Mouse (Mus musculus): ENCODE measurements at regions not wholly inside any gene's neighbourhood (a gene's known extent, or its start where the extent isn't known, plus 50 kb on each side); places are given as distances from the start of the nearest gene placed in this dataset.

DNA sequence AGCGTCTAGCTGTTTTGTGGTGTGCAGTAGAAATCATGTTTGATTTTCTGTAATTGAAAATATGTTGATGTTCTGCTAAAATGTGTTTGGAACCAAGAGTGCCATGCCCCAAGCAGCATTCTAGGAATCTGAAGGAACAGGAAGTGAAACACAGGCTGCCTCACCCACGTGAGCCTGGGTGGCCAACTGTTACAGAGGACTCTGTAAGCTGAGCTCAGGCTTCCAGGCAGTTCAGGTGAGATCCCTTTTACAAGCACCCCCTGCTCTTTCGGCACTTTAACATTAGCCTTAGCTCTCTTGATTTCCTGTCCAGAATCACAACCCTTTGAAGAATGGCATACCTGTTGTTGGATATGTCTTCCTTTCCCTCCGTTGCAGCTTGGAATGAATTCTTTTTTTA, 414.9 kb upstream of the Dph6 start:
- TF ChIP-seq CTCF (IDR thresholded peaks at IDR 0.05; ENCODE audit: borderline replicate concordance, insufficient read depth, low read depth, low read length), result no peak
- no peak for TF ChIP-seq POLR2A (IDR thresholded peaks at IDR 0.05; ENCODE audit: borderline replicate concordance, insufficient read depth, low read length)
- WGBS, result 82% methylated on average over 4 of the region's 4 CpGs
- no peak for DNase-seq
- Histone ChIP-seq H3K4me1 (ENCODE audit: control insufficient read depth, insufficient read depth, low read length) (no peaks in the 10 kb centered on the region), H3K4me3 (replicated peaks; ENCODE audit: insufficient read depth, low read depth, low read length) (no peak overlapping the region), H3K27me3 (ENCODE audit: control insufficient read depth, insufficient read depth, low read length) (no peaks in the 10 kb centered on the region), H3K27ac (ENCODE audit: insufficient read depth, low read length) (no peak overlapping the region)

- Histone ChIP-seq H3K27ac (ENCODE audit: insufficient read depth, low read length) (no peak overlapping the region), H3K4me3 (replicated peaks; ENCODE audit: insufficient read depth, low read depth, low read length) (no peak overlapping the region), H3K27me3 (ENCODE audit: control insufficient read depth, insufficient read depth, low read length) (no peaks in the 10 kb centered on the region), H3K4me1 (ENCODE audit: control insufficient read depth, insufficient read depth, low read length) (no peaks in the 10 kb centered on the region)
- no peak for TF ChIP-seq POLR2A (IDR thresholded peaks at IDR 0.05; ENCODE audit: borderline replicate concordance, insufficient read depth, low read length)
- TF ChIP-seq CTCF (IDR thresholded peaks at IDR 0.05; ENCODE audit: borderline replicate concordance, insufficient read depth, low read depth, low read length), result no peak
- no peak for DNase-seq
- WGBS, result 67% methylated on average over 6 of the region's 6 CpGs
These were observed 415.4 kb upstream of the Dph6 start for GRCm38 (mm10) chr2:115070123-115070522.

- H3K4me3 ChIP-seq (replicated peaks; ENCODE audit: insufficient read depth, low read depth, low read length), result no peak overlapping the region
- H3K4me1 ChIP-seq (ENCODE audit: control insufficient read depth, insufficient read depth, low read length), result no peaks in the 10 kb centered on the region
- no peak for DNase-seq
- H3K27ac ChIP-seq (ENCODE audit: insufficient read depth, low read length), result no peak overlapping the region
- TF ChIP-seq POLR2A (IDR thresholded peaks at IDR 0.05; ENCODE audit: borderline replicate concordance, insufficient read depth, low read length) (no peak), CTCF (IDR thresholded peaks at IDR 0.05; ENCODE audit: borderline replicate concordance, insufficient read depth, low read depth, low read length) (no peak)
- no peaks in the 10 kb centered on the region for H3K27me3 ChIP-seq (ENCODE audit: control insufficient read depth, insufficient read depth, low read length)
- WGBS, result 71% methylated on average over 3 of the region's 3 CpGs
These were observed 415.9 kb upstream of the Dph6 start for GRCm38 (mm10) chr2:115070666-115071065.

DNA sequence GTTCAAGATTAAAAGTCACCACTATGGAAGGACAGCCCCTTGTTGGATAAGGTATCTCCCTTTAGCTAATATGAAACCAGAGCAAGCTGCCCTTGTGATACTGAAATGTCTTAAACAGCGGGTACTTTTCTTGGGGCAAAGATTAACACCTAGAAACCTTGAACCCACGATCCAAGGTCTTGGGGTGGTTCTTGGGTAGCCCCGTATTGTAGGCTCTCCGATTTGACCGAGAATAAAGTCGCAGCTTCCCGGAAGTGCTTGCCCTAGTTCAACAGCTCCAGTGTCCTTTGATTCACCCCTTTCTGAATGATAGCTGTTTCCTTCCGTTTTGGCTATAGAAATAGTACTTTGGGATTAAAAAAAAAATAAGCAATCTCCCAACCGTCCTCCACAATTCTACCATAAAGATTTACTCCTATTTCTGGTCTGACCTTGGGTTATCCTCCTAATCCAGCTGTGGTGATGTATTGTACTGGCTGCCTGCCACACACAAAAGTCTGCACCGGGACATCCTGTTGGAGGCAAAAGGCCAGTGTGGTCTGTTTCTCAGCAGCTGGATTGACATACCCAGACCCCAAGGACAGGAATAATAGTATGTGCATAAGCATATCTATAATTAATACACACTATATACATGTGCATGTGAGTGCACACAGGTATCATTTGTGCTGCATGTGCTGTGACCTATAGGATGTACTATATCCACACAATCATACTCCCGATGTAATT, 427.0 kb upstream of the Dph6 start:
- H3K27ac ChIP-seq (ENCODE audit: insufficient read depth, low read length), result no peak overlapping the region
- DNase-seq, result no peak
- TF ChIP-seq CTCF (IDR thresholded peaks at IDR 0.05; ENCODE audit: borderline replicate concordance, insufficient read depth, low read depth, low read length) (no peak), POLR2A (IDR thresholded peaks at IDR 0.05; ENCODE audit: borderline replicate concordance, insufficient read depth, low read length) (no peak)
- no peak overlapping the region for H3K4me3 ChIP-seq (replicated peaks; ENCODE audit: insufficient read depth, low read depth, low read length)
- no peaks in the 10 kb centered on the region for H3K27me3 ChIP-seq (ENCODE audit: control insufficient read depth, insufficient read depth, low read length)
- no peaks in the 10 kb centered on the region for H3K4me1 ChIP-seq (ENCODE audit: control insufficient read depth, insufficient read depth, low read length)
- WGBS, result 92% methylated on average over 11 of the region's 11 CpGs

DNA sequence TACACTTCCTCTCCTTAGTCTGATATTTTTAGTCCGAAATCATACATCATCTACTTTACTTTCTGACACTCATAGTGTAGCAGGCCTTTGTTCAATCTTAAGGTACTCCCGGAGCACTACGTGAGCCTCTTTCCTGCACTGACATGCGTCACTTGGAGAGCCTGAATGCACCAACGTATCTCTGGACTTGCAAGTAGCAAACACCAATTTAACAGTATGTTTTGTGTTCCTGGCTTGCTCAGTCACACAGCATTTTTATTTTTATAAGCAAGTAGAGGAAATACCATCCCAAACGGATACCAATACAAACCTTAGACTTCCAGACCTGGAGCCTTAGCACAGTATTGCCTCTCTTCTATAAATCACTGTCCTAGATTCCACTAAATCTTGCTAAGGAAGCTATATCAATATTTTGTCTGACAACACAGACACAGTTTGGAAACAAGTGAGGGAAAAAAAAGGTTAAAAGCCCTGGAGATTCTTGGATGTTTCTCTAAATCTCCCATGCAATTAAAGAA, 427.6 kb upstream of the Dph6 start:
- Histone ChIP-seq H3K27ac (ENCODE audit: insufficient read depth, low read length) (no peak overlapping the region), H3K4me1 (ENCODE audit: control insufficient read depth, insufficient read depth, low read length) (no peaks in the 10 kb centered on the region), H3K27me3 (ENCODE audit: control insufficient read depth, insufficient read depth, low read length) (no peaks in the 10 kb centered on the region), H3K4me3 (replicated peaks; ENCODE audit: insufficient read depth, low read depth, low read length) (no peak overlapping the region)
- WGBS, result 80% methylated on average over 6 of the region's 6 CpGs
- no peak for DNase-seq
- TF ChIP-seq CTCF (IDR thresholded peaks at IDR 0.05; ENCODE audit: borderline replicate concordance, insufficient read depth, low read depth, low read length) (no peak), POLR2A (IDR thresholded peaks at IDR 0.05; ENCODE audit: borderline replicate concordance, insufficient read depth, low read length) (no peak)

DNA sequence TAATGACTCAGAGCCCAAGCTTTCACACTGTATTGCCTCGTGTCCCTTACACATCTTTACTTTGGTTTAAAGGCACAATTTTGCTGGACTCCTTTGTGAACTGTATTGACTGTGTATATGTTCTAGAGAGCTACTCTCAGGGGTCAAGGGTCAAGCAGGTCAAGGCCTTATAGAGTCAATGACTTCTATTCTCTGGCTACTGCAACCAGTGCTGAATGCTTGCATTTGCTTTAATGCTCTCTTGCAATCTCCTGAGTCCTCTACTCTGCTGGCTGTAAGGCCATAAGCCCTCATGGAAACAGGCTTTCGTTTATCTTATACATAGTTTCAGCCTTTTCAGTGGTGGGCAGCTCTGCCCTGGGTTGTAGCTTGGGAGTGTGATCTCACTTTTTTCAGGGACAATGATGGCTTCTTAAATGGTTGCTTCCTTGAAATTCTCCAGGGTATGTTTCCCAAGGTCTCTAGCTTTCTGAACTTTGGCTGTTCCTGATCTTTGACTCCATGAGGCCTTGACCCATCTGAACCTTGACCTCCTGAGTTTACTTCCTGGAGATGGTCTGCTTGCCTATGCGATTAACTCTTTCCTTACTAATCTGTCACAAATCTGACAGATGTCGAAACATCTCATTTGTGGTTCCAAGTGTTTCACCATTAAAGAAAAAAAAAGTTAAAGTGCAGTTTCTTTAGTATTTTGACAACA, 433.8 kb upstream of the Dph6 start:
- WGBS, result 79% methylated on average over 4 of the region's 4 CpGs
- no peaks in the 10 kb centered on the region for H3K4me1 ChIP-seq (ENCODE audit: control insufficient read depth, insufficient read depth, low read length)
- TF ChIP-seq POLR2A (IDR thresholded peaks at IDR 0.05; ENCODE audit: borderline replicate concordance, insufficient read depth, low read length) (no peak), CTCF (IDR thresholded peaks at IDR 0.05; ENCODE audit: borderline replicate concordance, insufficient read depth, low read depth, low read length) (no peak)
- no peak for DNase-seq
- no peak overlapping the region for H3K27ac ChIP-seq (ENCODE audit: insufficient read depth, low read length)
- no peak overlapping the region for H3K4me3 ChIP-seq (replicated peaks; ENCODE audit: insufficient read depth, low read depth, low read length)
- no peaks in the 10 kb centered on the region for H3K27me3 ChIP-seq (ENCODE audit: control insufficient read depth, insufficient read depth, low read length)

- Histone ChIP-seq H3K27ac (ENCODE audit: insufficient read depth, low read length) (no peak overlapping the region), H3K27me3 (ENCODE audit: control insufficient read depth, insufficient read depth, low read length) (no peaks in the 10 kb centered on the region), H3K4me3 (replicated peaks; ENCODE audit: insufficient read depth, low read depth, low read length) (no peak overlapping the region), H3K4me1 (ENCODE audit: control insufficient read depth, insufficient read depth, low read length) (no peaks in the 10 kb centered on the region)
- no peak for TF ChIP-seq CTCF (IDR thresholded peaks at IDR 0.05; ENCODE audit: borderline replicate concordance, insufficient read depth, low read depth, low read length)
- no peak for TF ChIP-seq POLR2A (IDR thresholded peaks at IDR 0.05; ENCODE audit: borderline replicate concordance, insufficient read depth, low read length)
- no peak for DNase-seq
- WGBS, result 57% methylated on average over 12 of the region's 12 CpGs
These were observed 435.8 kb upstream of the Dph6 start for GRCm38 (mm10) chr2:115090430-115091175.
